Mouse (Mus musculus) intestine, postnatal 0 days (tissue): Measurements from ENCODE around the gene Map3k5. TPM values are rescaled to one million over a fixed set of nuclear protein-coding genes. Genes with fewer than 3 reads are reported as not detected.

Source experiments
- ATAC-seq: fragments of 200-750 bp; cut with Nextera tagmentation; 2 replicates; pipeline ENCODE4 v1.8.0; 2017; ENCODE audit warnings: mild to moderate bottlenecking, moderate TSS enrichment, moderate library complexity
- H3K27ac ChIP-seq: fragments of 300-500 bp; sonication (generic); 2 replicates; pipeline ENCODE4 v1.5.1; 2014; ENCODE audit warnings: mild to moderate bottlenecking, low read depth, low read length, moderate library complexity
- H3K27me3 ChIP-seq: fragments of 300-500 bp; sonication (generic); replicated peaks from 2 replicates; pipeline ENCODE4 v1.6.1; 2014; ENCODE audit warnings: low read length, mixed read lengths; ENCODE audit not compliant: control insufficient read depth, insufficient read depth
- H3K36me3 ChIP-seq: fragments of 300-500 bp; sonication (generic); 2 replicates; pipeline ENCODE4 v1.6.1; 2014; ENCODE audit warnings: mild to moderate bottlenecking, moderate library complexity; ENCODE audit not compliant: control insufficient read depth, insufficient read depth
- H3K4me1 ChIP-seq: fragments of 300-500 bp; sonication (generic); replicated peaks from 2 replicates; pipeline ENCODE4 v1.6.1; 2014; ENCODE audit warnings: antibody characterized with exemption, low read length, mixed read lengths; ENCODE audit not compliant: control insufficient read depth, insufficient read depth
- H3K4me2 ChIP-seq: fragments of 300-500 bp; sonication (generic); replicated peaks from 2 replicates; pipeline ENCODE4 v1.6.1; 2014; ENCODE audit warnings: low read depth, mild to moderate bottlenecking, moderate library complexity
- H3K4me3 ChIP-seq: fragments of 300-500 bp; sonication (generic); 2 replicates; pipeline ENCODE4 v1.5.1; 2014; ENCODE audit warnings: low read depth, low read length
- H3K9ac ChIP-seq: fragments of 300-500 bp; sonication (generic); 2 replicates; pipeline ENCODE4 v1.6.1; 2014; ENCODE audit warnings: mild to moderate bottlenecking, low read depth, low read length
- H3K9me3 ChIP-seq: fragments of 300-500 bp; sonication (generic); 2 replicates; pipeline ENCODE4 v1.6.1; 2016; ENCODE audit warnings: mixed run types; ENCODE audit not compliant: control insufficient read depth
- CTCF ChIP-seq: sonication (generic); IDR thresholded peaks from 2 replicates; pipeline ENCODE4 v1.5.1; 2016; ENCODE audit warnings: low read depth, mild to moderate bottlenecking, control low read depth, antibody characterized with exemption, moderate library complexity
- WGBS: fragments of 180-500 bp; shearing (Covaris S2); extraction: QIAGEN DNeasy Blood & Tissue Kit; methylation state at CpG from one replicate; pipeline ENCODE4 v1.1.7; 2014; 5-methylcytosine and 5-hydroxymethylcytosine counted together
- polyA plus RNA-seq: library from polyadenylated mRNA; unstranded; fragments of >200 nt; fragmentation: Nextera tagmentation; extraction: Ambion mirVana; gene quantifications from 2 replicates; pipeline ENCODE4 v1.2.1, GENCODE M21; 2015

Map3k5 gene
- polyA plus RNA-seq, 1 experiment from 2014 or later: 1.5 TPM

DNA sequence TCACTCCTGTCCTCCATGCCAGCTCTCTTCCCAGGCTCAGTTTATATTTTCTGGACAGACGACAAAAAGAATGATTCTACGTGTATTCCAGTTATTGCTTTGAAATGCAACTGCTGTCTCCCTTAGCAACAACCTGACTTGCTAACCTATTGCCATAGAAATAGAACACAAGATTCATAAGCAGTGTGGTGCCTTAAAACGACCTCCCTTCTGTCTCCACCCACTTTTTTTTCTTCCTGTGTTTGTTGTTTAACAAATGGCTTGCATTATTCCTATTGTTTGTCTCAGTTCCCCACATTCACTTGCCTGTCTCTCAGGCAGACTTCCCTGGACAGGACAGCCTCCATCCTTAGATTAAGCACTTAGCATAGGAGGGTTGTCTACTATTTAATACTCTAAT lies 154.8 kb downstream of the Map3k5 start:
- 56% methylated on average over 3 of the region's 3 CpGs for WGBS
- Histone ChIP-seq H3K27ac (no peak overlapping the region), H3K36me3 (no peaks in the 10 kb centered on the region; the same call in 1 of the 2 replicates), H3K4me2 (no peak overlapping the region), H3K4me3 (no peak overlapping the region), H3K27me3 (no peaks in the 10 kb centered on the region), H3K9ac (no peak overlapping the region), H3K9me3 (no peaks in the 10 kb centered on the region), H3K4me1 (no peaks in the 10 kb centered on the region)
- no peak for ATAC-seq
- TF ChIP-seq CTCF: no peak

DNA sequence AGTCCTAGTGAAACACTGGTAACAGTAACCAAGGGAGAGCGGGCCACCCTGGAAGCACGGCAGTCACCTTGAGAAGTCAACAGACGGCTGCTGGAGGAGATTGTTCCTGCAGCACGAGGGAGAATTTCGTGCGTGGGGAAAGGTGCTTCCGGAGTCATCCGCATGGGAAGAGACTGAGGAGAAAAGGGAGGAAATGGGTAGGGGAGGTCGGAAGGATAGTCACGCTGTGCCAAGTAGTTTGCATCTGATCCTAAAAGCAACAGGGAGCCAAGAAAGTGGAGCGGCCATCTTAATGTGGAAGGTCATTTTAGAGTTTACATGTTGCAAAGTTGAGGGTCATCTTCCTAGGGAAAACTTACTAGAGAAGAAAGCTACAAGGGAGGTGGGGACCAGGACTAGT lies 155.9 kb downstream of the Map3k5 start:
- Histone ChIP-seq H3K9me3 (no peaks in the 10 kb centered on the region), H3K9ac (no peak overlapping the region), H3K4me1 (no peaks in the 10 kb centered on the region), H3K4me3 (no peak overlapping the region), H3K27me3 (no peaks in the 10 kb centered on the region), H3K27ac (no peak overlapping the region), H3K36me3 (no peaks in the 10 kb centered on the region), H3K4me2 (no peak overlapping the region)
- no peak for ATAC-seq
- no peak for TF ChIP-seq CTCF
- WGBS: 92% methylated on average over 11 of the region's 11 CpGs

DNA sequence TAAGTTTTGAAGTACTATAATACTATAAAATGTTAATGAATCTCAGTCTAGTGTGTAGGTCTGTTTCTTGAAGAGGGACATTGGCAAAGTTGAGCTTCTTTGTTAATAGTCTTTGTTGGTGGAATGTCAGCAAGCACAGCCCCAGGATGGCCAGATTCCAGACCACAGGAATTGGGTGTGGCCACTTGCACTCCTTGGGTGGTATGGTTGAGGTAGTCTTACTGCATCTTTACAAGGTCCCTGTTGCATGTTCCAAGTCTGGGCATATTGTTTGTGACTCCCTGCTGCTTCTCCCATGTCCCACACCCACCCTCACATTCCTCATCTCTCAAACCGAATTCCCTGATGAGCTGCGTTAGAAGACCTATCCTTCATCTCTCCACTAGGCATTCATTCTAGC lies 157.1 kb downstream of the Map3k5 start:
- Histone ChIP-seq H3K9ac (no peak overlapping the region), H3K27ac (no peak overlapping the region), H3K4me3 (no peak overlapping the region), H3K4me2 (no peak overlapping the region), H3K36me3 (no peaks in the 10 kb centered on the region), H3K4me1 (no peaks in the 10 kb centered on the region), H3K27me3 (no peaks in the 10 kb centered on the region), H3K9me3 (no peaks in the 10 kb centered on the region)
- 98% methylated on average over 2 of the region's 2 CpGs for WGBS
- no peak for TF ChIP-seq CTCF
- ATAC-seq: no peak

DNA sequence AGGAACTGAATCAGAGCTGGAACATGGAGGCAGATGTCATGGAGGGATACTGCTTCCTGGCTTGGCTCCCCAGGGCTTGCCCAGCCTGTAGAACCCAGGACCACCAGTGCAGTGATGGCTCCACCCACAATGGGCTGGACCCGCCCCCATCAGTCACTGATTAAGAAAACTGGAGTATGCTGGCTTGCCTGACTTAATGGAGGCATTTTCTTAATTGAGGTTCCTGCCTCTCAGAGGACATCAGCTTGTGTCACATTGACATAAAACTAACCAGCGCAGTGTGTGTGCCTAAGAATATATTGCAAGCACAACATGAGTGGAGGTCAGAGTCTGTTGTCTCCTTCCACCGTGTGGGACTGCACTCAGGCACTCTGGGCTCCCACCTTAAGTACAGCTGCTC lies 158.1 kb downstream of the Map3k5 start:
- H3K9ac ChIP-seq: no peak overlapping the region
- H3K27ac ChIP-seq: no peak overlapping the region
- no peak for ATAC-seq
- TF ChIP-seq CTCF: no peak
- H3K36me3 ChIP-seq: no peaks in the 10 kb centered on the region
- H3K4me3 ChIP-seq: no peak overlapping the region
- WGBS: 81% methylated on average over 3 of the region's 3 CpGs
- no peak overlapping the region for H3K4me2 ChIP-seq
- no peaks in the 10 kb centered on the region for H3K4me1 ChIP-seq
- H3K27me3 ChIP-seq: no peaks in the 10 kb centered on the region
- no peaks in the 10 kb centered on the region for H3K9me3 ChIP-seq

DNA sequence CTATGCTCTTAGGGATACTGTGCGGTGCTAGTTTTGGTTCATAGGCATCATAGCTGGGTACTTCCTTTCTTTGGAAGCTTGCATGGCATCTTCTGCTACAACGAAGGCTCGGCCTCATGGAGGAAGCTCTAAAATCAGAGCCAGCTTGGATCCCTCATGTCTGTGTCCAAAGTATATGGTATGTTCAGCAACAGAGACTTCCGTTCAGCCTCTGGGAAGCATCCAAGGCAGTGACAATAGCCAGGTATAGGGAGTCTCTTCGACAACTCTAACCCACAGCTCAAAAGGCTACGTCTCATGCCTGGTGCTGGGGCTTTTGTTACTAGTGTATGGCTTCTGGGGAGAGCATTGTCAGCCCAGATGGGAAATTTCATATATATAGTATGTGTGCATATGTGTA lies 167.2 kb downstream of the Map3k5 start:
- Histone ChIP-seq H3K4me3 (no peak overlapping the region), H3K36me3 (0 out of 2 replicates have a peak, but pooled peaks cover 15% of the 10 kb centered on the region), H3K4me1 (no peaks in the 10 kb centered on the region), H3K4me2 (no peak overlapping the region), H3K27me3 (no peaks in the 10 kb centered on the region), H3K9me3 (no peaks in the 10 kb centered on the region), H3K9ac (no peak overlapping the region), H3K27ac (no peak overlapping the region)
- TF ChIP-seq CTCF: no peak
- ATAC-seq: no peak
- WGBS: 86% methylated on average over 6 of the region's 6 CpGs

DNA sequence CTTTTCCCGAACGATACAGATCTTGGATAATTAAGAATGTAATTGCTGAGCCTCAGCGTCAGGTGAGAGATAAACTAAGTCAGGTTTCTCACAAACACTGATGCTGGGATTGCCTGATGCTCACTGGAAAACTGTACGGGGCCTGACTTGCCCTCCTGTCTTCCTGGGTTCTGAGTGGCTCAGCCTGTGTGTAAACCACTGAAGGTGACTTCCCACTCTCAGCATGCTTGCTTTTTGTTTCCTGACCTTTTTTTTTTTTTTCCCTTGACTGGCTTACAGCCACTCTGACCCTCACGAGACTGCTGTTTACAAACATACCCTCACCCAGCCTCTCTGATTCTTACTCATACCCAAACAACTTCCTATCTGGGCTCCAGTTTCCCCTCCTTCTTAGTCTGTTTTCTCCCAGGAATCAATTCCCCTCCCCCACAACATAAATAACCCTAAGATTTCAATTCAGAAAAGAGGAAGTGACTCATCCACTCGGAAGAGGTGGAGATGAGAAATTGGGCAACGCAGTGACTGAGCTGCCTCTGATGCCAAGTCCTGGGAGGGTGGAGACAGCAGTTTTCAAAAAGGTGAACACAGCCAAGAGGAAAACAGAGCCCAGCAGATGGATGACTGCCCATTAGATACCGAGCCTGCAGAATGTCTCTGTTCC lies 170.1 kb downstream of the Map3k5 start:
- TF ChIP-seq CTCF: no peak
- H3K36me3 ChIP-seq: 0 out of 2 replicates have a peak, but pooled peaks cover 19% of the 10 kb centered on the region
- H3K9me3 ChIP-seq: no peaks in the 10 kb centered on the region
- 54% methylated on average over 8 of the region's 8 CpGs for WGBS
- no peaks in the 10 kb centered on the region for H3K27me3 ChIP-seq
- H3K27ac ChIP-seq: no peak overlapping the region
- H3K9ac ChIP-seq: no peak overlapping the region
- no peak overlapping the region for H3K4me2 ChIP-seq
- no peak overlapping the region for H3K4me3 ChIP-seq
- ATAC-seq: no peak
- H3K4me1 ChIP-seq: no peaks in the 10 kb centered on the region
